Mouse (Mus musculus): ENCODE data around the gene Kdm2a.

DNA sequence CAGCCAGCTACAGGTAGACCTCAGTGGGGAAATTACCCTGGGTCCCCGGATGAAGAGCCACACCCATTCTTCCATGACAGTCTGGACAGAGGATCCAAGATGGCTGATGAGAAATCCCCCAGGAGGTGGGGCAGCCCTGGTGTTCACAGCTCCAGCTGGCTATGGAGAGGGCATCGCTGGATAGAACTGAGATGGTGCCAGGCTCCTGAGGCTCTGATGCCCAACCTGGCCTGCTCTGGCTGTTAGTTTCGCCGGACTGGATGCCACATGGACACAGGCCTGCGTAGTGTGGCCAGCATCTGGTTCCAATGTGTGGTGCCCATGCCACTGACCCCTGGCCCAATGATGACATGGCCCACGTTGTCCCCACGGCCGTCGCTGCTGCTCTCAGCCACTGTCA is 49.4 kb upstream of the Kdm2a start:
- no peak for TF ChIP-seq POLR2A (IDR thresholded peaks at IDR 0.05; ENCODE audit: insufficient read depth, low read depth, low read length)
- TF ChIP-seq CTCF (IDR thresholded peaks at IDR 0.05; ENCODE audit: insufficient read depth, low read depth, low read length), result no peak

All from olfactory bulb, adult 2 months (tissue).